Mouse (Mus musculus): ENCODE measurements around the gene Tubb5. TPM values are rescaled to one million over a fixed set of nuclear protein-coding genes. Genes with fewer than 3 reads are reported as not detected.

Tubb5 gene
- polyA plus RNA-seq, 1 experiment from 2014 or later: 1,543 TPM

- WGBS: 80% methylated on average over 6 of the region's 6 CpGs
- Histone ChIP-seq H3K4me1 (ENCODE audit: control insufficient read depth, insufficient read depth, low read length) (no peaks in the 10 kb centered on the region), H3K9me3 (ENCODE audit: control insufficient read depth, low read length) (no peaks in the 10 kb centered on the region), H3K27ac (ENCODE audit: low read depth, low read length) (no peak overlapping the region), H3K27me3 (ENCODE audit: control insufficient read depth, insufficient read depth, low read length) (no peaks in the 10 kb centered on the region), H3K4me3 (ENCODE audit: low read depth, low read length) (no peak overlapping the region), H3K9ac (ENCODE audit: low read length) (no peak overlapping the region), H3K36me3 (ENCODE audit: control insufficient read depth, insufficient read depth, low read length) (no peaks in the 10 kb centered on the region; the same call in 1 of the 2 replicates), H3K4me2 (no peak overlapping the region)
- DNase-seq (ENCODE audit: low spot score, missing footprints) (no peak), ATAC-seq (ENCODE audit: low FRiP score) (no peak)
Observed at GRCm38 (mm10) chr17:35812736-35813135, 25.4 kb downstream of the Tubb5 start.

DNA sequence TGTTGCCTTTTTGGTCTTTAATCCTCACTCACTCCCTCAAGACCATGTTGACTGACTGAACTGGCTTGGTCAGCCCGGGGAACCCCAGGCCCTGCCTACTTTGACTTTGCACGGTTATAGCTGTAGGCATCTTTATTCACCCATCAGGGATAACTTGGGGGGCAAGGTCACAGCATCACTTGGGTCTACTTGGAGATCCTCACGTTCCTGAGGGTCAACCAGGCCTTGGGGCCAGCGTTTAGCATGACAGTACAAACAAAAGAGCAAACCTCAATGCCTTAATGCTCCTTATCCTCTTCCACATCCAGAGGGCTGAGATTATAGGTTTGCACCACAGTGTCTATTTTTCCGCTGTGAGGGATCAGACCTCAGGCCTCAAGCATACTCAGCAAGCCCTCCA, 25.8 kb downstream of the Tubb5 start:
- ATAC-seq (ENCODE audit: low FRiP score) (no peak), DNase-seq (ENCODE audit: low spot score, missing footprints) (no peak)
- WGBS: 69% methylated on average over 5 of the region's 5 CpGs

GRCm38 (mm10) chr17:35810900-35811648, 27.0 kb downstream of the Tubb5 start:
- 89% methylated on average over 5 of the region's 5 CpGs for WGBS
- Histone ChIP-seq H3K9ac (ENCODE audit: low read length) (no peak overlapping the region), H3K27ac (ENCODE audit: low read depth, low read length) (no peak overlapping the region), H3K4me3 (ENCODE audit: low read depth, low read length) (no peak overlapping the region), H3K9me3 (ENCODE audit: control insufficient read depth, low read length) (no peaks in the 10 kb centered on the region), H3K27me3 (ENCODE audit: control insufficient read depth, insufficient read depth, low read length) (no peaks in the 10 kb centered on the region), H3K4me2 (no peak overlapping the region), H3K4me1 (ENCODE audit: control insufficient read depth, insufficient read depth, low read length) (no peaks in the 10 kb centered on the region), H3K36me3 (ENCODE audit: control insufficient read depth, insufficient read depth, low read length) (no peaks in the 10 kb centered on the region; the same call in 1 of the 2 replicates)
- DNase-seq (ENCODE audit: low spot score, missing footprints) (no peak), ATAC-seq (ENCODE audit: low FRiP score) (no peak)

More for the DNA sequence above, 25.8 kb downstream of the Tubb5 start:
- Histone ChIP-seq H3K4me2 (no peak overlapping the region), H3K4me3 (ENCODE audit: low read depth, low read length) (no peak overlapping the region), H3K4me1 (ENCODE audit: control insufficient read depth, insufficient read depth, low read length) (no peaks in the 10 kb centered on the region), H3K9me3 (ENCODE audit: control insufficient read depth, low read length) (no peaks in the 10 kb centered on the region), H3K27ac (ENCODE audit: low read depth, low read length) (no peak overlapping the region), H3K27me3 (ENCODE audit: control insufficient read depth, insufficient read depth, low read length) (no peaks in the 10 kb centered on the region), H3K36me3 (ENCODE audit: control insufficient read depth, insufficient read depth, low read length) (no peaks in the 10 kb centered on the region; the same call in 1 of the 2 replicates), H3K9ac (ENCODE audit: low read length) (no peak overlapping the region)

DNA sequence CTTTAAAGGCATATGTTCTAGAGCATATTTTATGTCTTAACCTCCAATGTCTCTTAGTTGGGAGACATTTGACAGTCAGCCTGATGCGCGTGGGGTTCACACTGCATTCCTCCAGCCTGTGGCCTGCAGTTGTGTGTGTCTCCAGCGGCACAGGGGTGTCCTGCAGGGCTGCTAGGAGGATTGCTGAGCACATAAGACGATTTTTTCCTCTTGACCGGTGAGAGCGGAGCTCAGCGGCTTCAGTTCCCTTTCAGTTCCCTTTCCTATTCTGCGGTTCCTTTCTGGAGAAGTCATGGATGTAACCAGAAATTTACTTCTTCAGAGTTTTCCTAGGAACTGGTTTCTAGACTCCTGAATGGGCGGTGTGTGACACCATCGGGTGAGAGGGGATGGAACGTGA, 28.7 kb downstream of the Tubb5 start:
- H3K4me1 ChIP-seq (ENCODE audit: control insufficient read depth, insufficient read depth, low read length): no peaks in the 10 kb centered on the region
- no peak overlapping the region for H3K9ac ChIP-seq (ENCODE audit: low read length)
- DNase-seq (ENCODE audit: low spot score, missing footprints): no peak
- no peak for ATAC-seq (ENCODE audit: low FRiP score)
- H3K27ac ChIP-seq (ENCODE audit: low read depth, low read length): no peak overlapping the region
- H3K36me3 ChIP-seq (ENCODE audit: control insufficient read depth, insufficient read depth, low read length): no peaks in the 10 kb centered on the region; the same call in 1 of the 2 replicates
- H3K4me2 ChIP-seq: no peak overlapping the region
- WGBS: 88% methylated on average over 11 of the region's 11 CpGs
- no peaks in the 10 kb centered on the region for H3K9me3 ChIP-seq (ENCODE audit: control insufficient read depth, low read length)
- no peak overlapping the region for H3K4me3 ChIP-seq (ENCODE audit: low read depth, low read length)
- no peaks in the 10 kb centered on the region for H3K27me3 ChIP-seq (ENCODE audit: control insufficient read depth, insufficient read depth, low read length)

DNA sequence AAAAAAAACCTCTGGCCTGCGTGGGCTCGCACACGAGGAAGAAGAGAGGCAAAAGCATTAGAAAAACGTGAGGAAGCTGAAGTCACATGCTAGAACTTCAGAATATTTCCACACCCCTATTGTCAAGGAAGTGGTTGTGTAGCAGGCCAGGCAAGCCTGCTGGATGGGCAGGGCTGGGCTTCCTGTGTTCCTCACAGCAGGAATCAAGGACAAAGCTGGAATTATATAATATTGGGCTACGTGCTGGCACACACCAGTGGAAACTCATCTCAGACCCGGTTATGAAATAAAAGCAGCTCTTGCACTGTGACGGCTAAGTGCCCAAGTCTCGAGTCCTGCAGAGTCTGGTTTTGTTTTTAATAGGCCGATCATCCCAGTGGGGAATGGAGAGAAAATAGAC, 30.0 kb downstream of the Tubb5 start:
- no peak overlapping the region for H3K9ac ChIP-seq (ENCODE audit: low read length)

DNA sequence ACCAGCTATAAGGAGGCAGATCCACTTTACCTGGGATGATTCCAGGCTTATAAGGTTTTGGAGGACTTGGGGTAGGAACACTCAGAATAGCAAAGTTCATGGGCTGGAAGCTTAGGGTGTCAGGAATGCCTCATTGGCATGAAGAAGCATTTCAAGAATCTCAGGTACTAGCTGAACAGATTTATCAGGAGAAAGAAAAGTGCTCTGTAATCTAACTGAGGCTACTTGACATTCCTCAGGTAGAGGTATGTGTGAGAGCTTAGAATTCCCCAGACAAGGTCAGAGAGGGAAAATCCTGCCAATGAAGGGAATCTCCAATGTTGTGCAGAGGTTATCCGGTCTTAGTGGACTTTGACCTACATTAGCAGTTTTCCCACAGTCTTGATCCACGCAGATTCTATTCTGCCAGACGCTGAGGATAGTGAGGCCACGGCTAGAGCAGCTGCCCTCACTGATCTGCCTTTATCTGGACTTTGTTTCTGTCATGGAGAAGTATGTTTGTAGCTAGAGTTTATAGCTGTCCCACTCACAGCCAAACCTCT, 34.2 kb downstream of the Tubb5 start:
- Histone ChIP-seq H3K9ac (ENCODE audit: low read length) (no peak overlapping the region), H3K27me3 (ENCODE audit: control insufficient read depth, insufficient read depth, low read length) (no peaks in the 10 kb centered on the region), H3K4me1 (ENCODE audit: control insufficient read depth, insufficient read depth, low read length) (no peaks in the 10 kb centered on the region), H3K9me3 (ENCODE audit: control insufficient read depth, low read length) (no peaks in the 10 kb centered on the region), H3K27ac (ENCODE audit: low read depth, low read length) (no peak overlapping the region), H3K4me2 (no peak overlapping the region), H3K36me3 (ENCODE audit: control insufficient read depth, insufficient read depth, low read length) (no peaks in the 10 kb centered on the region), H3K4me3 (ENCODE audit: low read depth, low read length) (no peak overlapping the region)
- DNase-seq (ENCODE audit: low spot score, missing footprints): no peak
- 90% methylated on average over 4 of the region's 4 CpGs for WGBS
- no peak for ATAC-seq (ENCODE audit: low FRiP score)

More for the DNA sequence above, 30.0 kb downstream of the Tubb5 start:
- WGBS: 79% methylated on average over 9 of the region's 9 CpGs
- Histone ChIP-seq H3K4me2 (no peak overlapping the region), H3K36me3 (ENCODE audit: control insufficient read depth, insufficient read depth, low read length) (no peaks in the 10 kb centered on the region; the same call in 1 of the 2 replicates), H3K4me1 (ENCODE audit: control insufficient read depth, insufficient read depth, low read length) (no peaks in the 10 kb centered on the region), H3K4me3 (ENCODE audit: low read depth, low read length) (no peak overlapping the region), H3K27me3 (ENCODE audit: control insufficient read depth, insufficient read depth, low read length) (no peaks in the 10 kb centered on the region), H3K27ac (ENCODE audit: low read depth, low read length) (no peak overlapping the region), H3K9me3 (ENCODE audit: control insufficient read depth, low read length) (no peaks in the 10 kb centered on the region)
- DNase-seq (ENCODE audit: low spot score, missing footprints) (no peak), ATAC-seq (ENCODE audit: low FRiP score) (no peak)

DNA sequence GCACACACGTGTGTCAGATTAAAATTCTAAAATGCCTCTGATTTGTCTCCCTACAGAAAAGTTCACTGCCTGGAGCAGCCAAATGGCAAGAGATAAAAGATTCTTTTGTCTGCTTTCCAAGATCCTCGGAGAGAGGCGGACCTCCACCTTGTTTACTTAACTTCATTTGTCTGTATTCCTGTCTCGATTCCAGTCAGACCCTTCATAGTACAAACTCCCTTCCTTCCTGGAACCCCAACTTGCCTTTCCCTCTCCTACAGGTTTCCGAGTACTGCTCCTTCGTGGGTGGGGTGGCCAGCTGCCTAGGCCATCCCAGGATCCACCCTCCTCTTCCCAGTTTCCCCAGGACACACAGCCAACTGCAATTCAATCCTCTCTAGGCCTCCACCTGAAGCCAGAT, 35.1 kb downstream of the Tubb5 start:
- no peaks in the 10 kb centered on the region for H3K4me1 ChIP-seq (ENCODE audit: control insufficient read depth, insufficient read depth, low read length)
- no peak overlapping the region for H3K27ac ChIP-seq (ENCODE audit: low read depth, low read length)
- ATAC-seq (ENCODE audit: low FRiP score) (no peak), DNase-seq (ENCODE audit: low spot score, missing footprints) (no peak)
- H3K9ac ChIP-seq (ENCODE audit: low read length): no peak overlapping the region
- H3K9me3 ChIP-seq (ENCODE audit: control insufficient read depth, low read length): no peaks in the 10 kb centered on the region
- no peaks in the 10 kb centered on the region for H3K36me3 ChIP-seq (ENCODE audit: control insufficient read depth, insufficient read depth, low read length)
- H3K4me3 ChIP-seq (ENCODE audit: low read depth, low read length): no peak overlapping the region
- no peak overlapping the region for H3K4me2 ChIP-seq
- 66% methylated on average over 6 of the region's 6 CpGs for WGBS
- no peaks in the 10 kb centered on the region for H3K27me3 ChIP-seq (ENCODE audit: control insufficient read depth, insufficient read depth, low read length)

- H3K9me3 ChIP-seq (ENCODE audit: control insufficient read depth, low read length): no peaks in the 10 kb centered on the region
- no peaks in the 10 kb centered on the region for H3K27me3 ChIP-seq (ENCODE audit: control insufficient read depth, insufficient read depth, low read length)
- H3K27ac ChIP-seq (ENCODE audit: low read depth, low read length): no peak overlapping the region
- no peak for ATAC-seq (ENCODE audit: low FRiP score)
- 74% methylated on average over 2 of the region's 2 CpGs for WGBS
- H3K4me2 ChIP-seq: no peak overlapping the region
- no peaks in the 10 kb centered on the region for H3K4me1 ChIP-seq (ENCODE audit: control insufficient read depth, insufficient read depth, low read length)
- H3K9ac ChIP-seq (ENCODE audit: low read length): no peak overlapping the region
- no peak overlapping the region for H3K4me3 ChIP-seq (ENCODE audit: low read depth, low read length)
- no peaks in the 10 kb centered on the region for H3K36me3 ChIP-seq (ENCODE audit: control insufficient read depth, insufficient read depth, low read length)
- peak; percentile 60 for DNase-seq (ENCODE audit: low spot score, missing footprints)
Observed at GRCm38 (mm10) chr17:35800905-35801304, 37.2 kb downstream of the Tubb5 start.

- no peaks in the 10 kb centered on the region for H3K9me3 ChIP-seq (ENCODE audit: control insufficient read depth, low read length)
- DNase-seq (ENCODE audit: low spot score, missing footprints) (no peak), ATAC-seq (ENCODE audit: low FRiP score) (no peak)
- H3K9ac ChIP-seq (ENCODE audit: low read length): no peak overlapping the region
- no peaks in the 10 kb centered on the region for H3K4me1 ChIP-seq (ENCODE audit: control insufficient read depth, insufficient read depth, low read length)
- H3K4me3 ChIP-seq (ENCODE audit: low read depth, low read length): no peak overlapping the region
- WGBS: 67% methylated on average over 5 of the region's 5 CpGs
- no peaks in the 10 kb centered on the region for H3K27me3 ChIP-seq (ENCODE audit: control insufficient read depth, insufficient read depth, low read length)
- H3K36me3 ChIP-seq (ENCODE audit: control insufficient read depth, insufficient read depth, low read length): no peaks in the 10 kb centered on the region
- H3K27ac ChIP-seq (ENCODE audit: low read depth, low read length): no peak overlapping the region
- H3K4me2 ChIP-seq: no peak overlapping the region
Observed at GRCm38 (mm10) chr17:35796835-35797234, 41.3 kb downstream of the Tubb5 start.
